Mouse (Mus musculus): Measurements from ENCODE around the gene Minos1. TPM values are rescaled to one million over a fixed set of nuclear protein-coding genes. Genes with fewer than 3 reads are reported as not detected.
A peak's percentile ranks its signal among the peaks of the same experiment; 100 is the strongest.

Gene Minos1
- total RNA-seq, 2 experiments from 2014 or later: 423 to 444 TPM

GRCm38 (mm10) chr4:139095406-139095805, 35.5 kb downstream of the Minos1 start:
- DNase-seq: no peak

- no peak for DNase-seq
Observed at GRCm38 (mm10) chr4:139093196-139093530, 37.8 kb downstream of the Minos1 start.

- peak; percentile 80 for DNase-seq
Observed at GRCm38 (mm10) chr4:139092356-139093195, 38.3 kb downstream of the Minos1 start, which contains the start of gene Nbl1. Nbl1 (minus strand) TSS chr4:139092993.

- peak; percentile 62 for DNase-seq
Observed at GRCm38 (mm10) chr4:139091478-139092355, 39.2 kb downstream of the Minos1 start.

GRCm38 (mm10) chr4:139091066-139091465, 39.8 kb downstream of the Minos1 start:
- DNase-seq: no peak

- DNase-seq: no peak
Observed at GRCm38 (mm10) chr4:139090303-139090940, 40.5 kb downstream of the Minos1 start.

- no peak for DNase-seq
Observed at GRCm38 (mm10) chr4:139088982-139089671, 41.8 kb downstream of the Minos1 start.

GRCm38 (mm10) chr4:139086984-139087383, 43.9 kb downstream of the Minos1 start:
- DNase-seq: no peak

- DNase-seq: peak; percentile 60
Observed at GRCm38 (mm10) chr4:139086037-139086436, 44.9 kb downstream of the Minos1 start.

GRCm38 (mm10) chr4:139085337-139085736, 45.6 kb downstream of the Minos1 start:
- DNase-seq: no peak

GRCm38 (mm10) chr4:139082790-139083564, 47.9 kb downstream of the Minos1 start:
- DNase-seq: no peak

GRCm38 (mm10) chr4:139081270-139081931, 49.5 kb downstream of the Minos1 start:
- DNase-seq: no peak

- DNase-seq: no peak
Observed at GRCm38 (mm10) chr4:139080259-139080658, 50.7 kb downstream of the Minos1 start.

GRCm38 (mm10) chr4:139079439-139079838, 51.5 kb downstream of the Minos1 start:
- DNase-seq: no peak

- DNase-seq: no peak
Observed at GRCm38 (mm10) chr4:139078726-139079125, 52.2 kb downstream of the Minos1 start.

GRCm38 (mm10) chr4:139078313-139078712, 52.6 kb downstream of the Minos1 start:
- no peak for DNase-seq

GRCm38 (mm10) chr4:139075915-139076314, 55.0 kb downstream of the Minos1 start:
- no peak for DNase-seq

GRCm38 (mm10) chr4:139075041-139075711, 55.7 kb downstream of the Minos1 start, which contains the start of gene Htr6:
Htr6 (minus strand) TSS chr4:139075570.
- DNase-seq: no peak

GRCm38 (mm10) chr4:139074060-139074459, 56.9 kb downstream of the Minos1 start:
- peak; percentile 64 for DNase-seq

GRCm38 (mm10) chr4:139068287-139068686, 62.6 kb downstream of the Minos1 start:
- DNase-seq: no peak
